Mouse (Mus musculus): ENCODE data around the gene Aebp2. TPM values are rescaled to one million over a fixed set of nuclear protein-coding genes. Genes with fewer than 3 reads are reported as not detected.

Gene Aebp2
- total and polyA plus RNA-seq, 3 experiments, result 25.9 to 42.0 (median 32.5) TPM

- 0 out of 4 replicates have a peak, but pooled peaks cover 0 to 4% of the 10 kb centered on the region in 2 experiments for H3K4me1 ChIP-seq (ENCODE audit: control insufficient read depth in 1 of 2, insufficient read depth in 2 of 2, low read length in 2 of 2)
- H3K27me3 ChIP-seq (ENCODE audit: control insufficient read depth in 1 of 2, insufficient read depth in 2 of 2, low read length in 2 of 2), result no peaks in the 10 kb centered on the region
- H3K9ac ChIP-seq (ENCODE audit: control insufficient read depth, low read depth, low read length, poor library complexity, severe bottlenecking), result no peak overlapping the region
- no peaks in the 10 kb centered on the region for H3K79me2 ChIP-seq (ENCODE audit: control insufficient read depth, insufficient read depth, low read length, poor library complexity)
- no peak overlapping the region for H3K4me3 ChIP-seq (ENCODE audit: control insufficient read depth in 1 of 2, insufficient read depth in 1 of 2, low read depth in 2 of 2, low read length in 2 of 2)
- H3K36me3 ChIP-seq (ENCODE audit: control insufficient read depth in 1 of 2, insufficient read depth in 2 of 2, low read length in 2 of 2), result no peaks in the 10 kb centered on the region; a peak in 1 of 4 replicates
- TF ChIP-seq EP300 (IDR thresholded peaks at IDR 0.05; ENCODE audit: low read depth in 1 of 2, low read length in 2 of 2) (no peak), USF1 (IDR thresholded peaks at IDR 0.05; ENCODE audit: low read depth, low read length) (no peak), BHLHE40 (IDR thresholded peaks at IDR 0.05; ENCODE audit: borderline replicate concordance, low read depth, low read length) (no peak), NRF1 (IDR thresholded peaks at IDR 0.05; ENCODE audit: insufficient read depth, low read depth, low read length, poor library complexity, severe bottlenecking) (no peak), KAT2A (conservative IDR thresholded peaks at IDR 0.05; ENCODE audit: low read depth, low read length) (no peak), USF2 (IDR thresholded peaks at IDR 0.05; ENCODE audit: borderline replicate concordance in 1 of 2, insufficient read depth in 1 of 2, low read depth in 1 of 2, low read length in 2 of 2) (no peak), SMC3 (IDR thresholded peaks at IDR 0.05; ENCODE audit: low read depth, low read length) (no peak), TCF12 (IDR thresholded peaks at IDR 0.05; ENCODE audit: low read depth, low read length) (no peak), UBTF (IDR thresholded peaks at IDR 0.05; ENCODE audit: borderline replicate concordance, insufficient read depth, low read depth, low read length) (no peak), ETS1 (IDR thresholded peaks at IDR 0.05; ENCODE audit: low read depth, low read length) (no peak), MAZ (IDR thresholded peaks at IDR 0.05; ENCODE audit: low read depth, low read length) (no peak), ZMIZ1 (IDR thresholded peaks at IDR 0.05; ENCODE audit: low read depth, low read length) (no peak), CHD2 (IDR thresholded peaks at IDR 0.05; ENCODE audit: low read length) (no peak), CHD1 (IDR thresholded peaks at IDR 0.05; ENCODE audit: low read depth, low read length) (no peak), MAFK (IDR thresholded peaks at IDR 0.05; ENCODE audit: borderline replicate concordance, low read depth, low read length) (no peak)
- H3K9me3 ChIP-seq (replicated peaks; ENCODE audit: insufficient read depth, low read length), result no peaks in the 10 kb centered on the region
- H3K27ac ChIP-seq (ENCODE audit: control insufficient read depth, low read depth, low read length), result no peak overlapping the region
- no peak for DNase-seq (ENCODE audit: low read depth, low spot score)
Measured at GRCm38 (mm10) chr6:140597381-140598329, 24.8 kb upstream of the Aebp2 start.

GRCm38 (mm10) chr6:140598516-140598915, 23.9 kb upstream of the Aebp2 start:
- peak; percentile 23 for DNase-seq (ENCODE audit: low read depth, low spot score)
- Histone ChIP-seq H3K27me3 (ENCODE audit: control insufficient read depth in 1 of 2, insufficient read depth in 2 of 2, low read length in 2 of 2) (no peaks in the 10 kb centered on the region), H3K9ac (ENCODE audit: control insufficient read depth, low read depth, low read length, poor library complexity, severe bottlenecking) (0 out of 2 replicates have a peak overlapping the region, but pooled peaks have one; percentile 7), H3K4me1 (ENCODE audit: control insufficient read depth in 1 of 2, insufficient read depth in 2 of 2, low read length in 2 of 2) (0 out of 4 replicates have a peak, but pooled peaks cover 0 to 4% of the 10 kb centered on the region in 2 experiments), H3K4me3 (ENCODE audit: control insufficient read depth in 1 of 2, insufficient read depth in 1 of 2, low read depth in 2 of 2, low read length in 2 of 2) (peak overlapping the region in 1 of 2 experiments; percentile 46; a peak in 2 of 4 replicates), H3K9me3 (replicated peaks; ENCODE audit: insufficient read depth, low read length) (no peaks in the 10 kb centered on the region), H3K79me2 (ENCODE audit: control insufficient read depth, insufficient read depth, low read length, poor library complexity) (no peaks in the 10 kb centered on the region), H3K36me3 (ENCODE audit: control insufficient read depth in 1 of 2, insufficient read depth in 2 of 2, low read length in 2 of 2) (no peaks in the 10 kb centered on the region; a peak in 1 of 4 replicates), H3K27ac (ENCODE audit: control insufficient read depth, low read depth, low read length) (no peak overlapping the region; the same call in 1 of the 2 replicates)
- TF ChIP-seq ETS1 (IDR thresholded peaks at IDR 0.05; ENCODE audit: low read depth, low read length) (peak; percentile 52), ZMIZ1 (IDR thresholded peaks at IDR 0.05; ENCODE audit: low read depth, low read length) (no peak), CHD1 (IDR thresholded peaks at IDR 0.05; ENCODE audit: low read depth, low read length) (no peak), HCFC1 (IDR thresholded peaks at IDR 0.05; ENCODE audit: low read depth, low read length) (0 out of 2 replicates have a peak, but pooled peaks have one; percentile 23), USF1 (IDR thresholded peaks at IDR 0.05; ENCODE audit: low read depth, low read length) (peak; percentile 48; the same call in 1 of the 2 replicates), MXI1 (IDR thresholded peaks at IDR 0.05; ENCODE audit: low read depth, low read length) (no peak), GATA1 (IDR thresholded peaks at IDR 0.05; ENCODE audit: low read depth, low read length) (peak; percentile 26; the same call in 1 of the 2 replicates)

Data from MEL (cell line).